Mouse (Mus musculus) cerebellum, adult 2 months (tissue): ENCODE measurements at regions not wholly inside any gene's neighbourhood (a gene's known extent, or its start where the extent isn't known, plus 50 kb on each side); places are given as distances from the start of the nearest gene placed in this dataset.

Experiments
- CTCF ChIP-seq: fragments of 200-500 bp; IDR thresholded peaks from 2 replicates; pipeline ENCODE4 v1.5.1; 2011; ENCODE audit warnings: low read depth, mild to moderate bottlenecking, control low read depth, low read length, moderate library complexity, borderline replicate concordance; ENCODE audit not compliant: insufficient read depth
- POLR2A ChIP-seq: fragments of 200-500 bp; IDR thresholded peaks from 2 replicates; pipeline ENCODE4 v1.6.1; 2011; ENCODE audit warnings: low read length, control low read depth, borderline replicate concordance; ENCODE audit not compliant: insufficient read depth

DNA sequence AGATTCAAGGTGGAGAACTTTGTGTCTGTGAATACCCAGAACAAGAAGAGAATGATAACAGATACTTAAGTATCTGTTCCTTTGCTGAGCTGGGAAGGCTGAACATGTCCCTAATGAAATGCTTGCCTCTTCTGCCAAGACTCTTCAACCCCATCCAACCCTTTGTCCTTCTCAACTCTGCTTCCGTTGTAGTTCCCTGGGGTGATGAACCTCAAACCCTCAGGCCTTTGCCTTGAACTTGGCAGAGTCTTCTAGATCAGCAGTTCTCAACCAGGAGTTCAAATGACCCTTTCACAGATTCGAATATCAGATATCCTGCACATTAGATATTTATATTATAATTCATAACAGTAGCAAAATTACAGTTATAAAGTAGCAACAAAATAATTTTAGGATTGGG is 192.5 kb upstream of the Tbx3 start:
- TF ChIP-seq POLR2A (no peak), CTCF (no peak)
